Comparison of ENCODE assay signal across 19 mouse cellular contexts in the genomic region with DNA sequence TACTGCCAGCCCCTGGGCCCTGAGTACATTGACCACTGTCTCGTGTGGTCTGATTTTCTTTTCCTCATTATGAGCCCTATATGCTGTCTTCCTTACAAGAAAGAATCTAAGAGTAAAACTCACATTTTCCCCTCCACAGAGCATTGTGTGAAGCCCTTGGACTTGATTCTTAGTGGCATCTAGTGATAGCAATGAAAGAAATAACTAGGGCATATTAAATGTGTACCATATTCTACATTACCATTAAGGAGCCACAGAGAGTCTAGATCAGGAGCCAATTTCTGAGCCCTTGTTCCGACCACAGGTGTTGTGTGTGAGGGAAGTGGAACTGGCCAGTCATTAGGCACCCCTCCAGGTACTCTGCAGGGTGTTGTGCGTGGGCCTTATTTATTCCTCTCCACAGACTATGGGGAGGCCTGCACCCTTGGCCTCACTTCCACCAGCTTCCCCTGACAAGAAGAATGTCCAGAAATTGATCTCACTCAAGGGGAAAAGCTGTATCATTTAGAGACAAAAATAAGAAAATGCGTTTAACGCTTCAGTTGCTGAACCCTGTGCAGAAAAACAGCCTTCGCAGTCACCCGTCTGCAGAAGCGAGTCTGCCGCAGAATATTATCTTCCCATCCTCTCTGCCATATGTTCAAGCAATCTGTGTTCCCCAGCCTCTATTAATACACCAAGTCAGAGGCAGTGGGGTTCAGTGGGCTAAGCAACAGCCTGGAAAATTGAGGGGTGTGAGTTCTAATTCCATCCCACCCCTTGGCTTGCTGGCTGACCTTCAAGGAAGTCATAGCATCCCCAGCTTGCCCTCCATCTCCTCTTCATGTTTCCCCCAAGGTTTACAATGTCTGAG.
A peak's percentile ranks its signal among the peaks of the same experiment; 100 is the strongest.
DNase-seq lines count a peak whose midpoint lies in the region; ATAC-seq lines count a peak whose summit lies in the region.
"Had no signal": no experiment of that assay in that cellular context is flagged by ENCODE, and none has a peak within 500 bp of the region (broad histone marks: within the 10 kb centered on the region; RNA-seq: fewer than 3 reads in every experiment).

No protein-coding gene starts in this region.

- H3K27ac ChIP-seq in forebrain, embryonic 13.5 days = no peak overlapping the region
- no peak overlapping the region for H3K27ac ChIP-seq in forebrain, embryonic 11.5 days (ENCODE audit: low read depth, low read length)
- H3K27ac ChIP-seq: embryonic facial prominence, embryonic 10.5 days; liver, embryonic 15.5 days; midbrain, embryonic 10.5 days; stomach, embryonic 15.5 days had no signal

- H3K9me3 ChIP-seq in forebrain, embryonic 13.5 days (replicated peaks) = no peaks in the 10 kb centered on the region
- H3K9me3 ChIP-seq in forebrain, embryonic 11.5 days (ENCODE audit: control insufficient read depth, low read length) = no peaks in the 10 kb centered on the region
- H3K9me3 ChIP-seq: embryonic facial prominence, embryonic 10.5 days; liver, embryonic 15.5 days; midbrain, embryonic 10.5 days; stomach, embryonic 15.5 days had no signal

- no peak overlapping the region for H3K9ac ChIP-seq in forebrain, embryonic 13.5 days
- H3K9ac ChIP-seq in forebrain, embryonic 11.5 days (ENCODE audit: low read length) = no peak overlapping the region
- H3K9ac ChIP-seq: liver, embryonic 15.5 days; stomach, embryonic 15.5 days had no signal

- H3K4me3 ChIP-seq in forebrain, embryonic 13.5 days = no peak overlapping the region
- H3K4me3 ChIP-seq in forebrain, embryonic 11.5 days (ENCODE audit: low read depth, low read length) = no peak overlapping the region
- H3K4me3 ChIP-seq: embryonic facial prominence, embryonic 10.5 days; liver, embryonic 15.5 days; midbrain, embryonic 10.5 days; myocyte; stomach, embryonic 15.5 days had no signal

- no peaks in the 10 kb centered on the region for H3K36me3 ChIP-seq in forebrain, embryonic 13.5 days (ENCODE audit: poor library complexity, severe bottlenecking)
- no peaks in the 10 kb centered on the region for H3K36me3 ChIP-seq in forebrain, embryonic 11.5 days (ENCODE audit: control insufficient read depth, insufficient read depth, low read length)
- H3K36me3 ChIP-seq: embryonic facial prominence, embryonic 10.5 days; liver, embryonic 15.5 days; midbrain, embryonic 10.5 days; stomach, embryonic 15.5 days had no signal

- 76% methylated on average over 9 of the region's 9 CpGs for WGBS in forebrain, embryonic 13.5 days
- 86% methylated on average over 9 of the region's 9 CpGs for WGBS in forebrain, embryonic 11.5 days

- no peaks in the 10 kb centered on the region for H3K27me3 ChIP-seq in forebrain, embryonic 13.5 days
- H3K27me3 ChIP-seq in forebrain, embryonic 11.5 days (ENCODE audit: control insufficient read depth, insufficient read depth, low read length) = no peaks in the 10 kb centered on the region
- H3K27me3 ChIP-seq: liver, embryonic 15.5 days; stomach, embryonic 15.5 days had no signal

- ATAC-seq in forebrain, embryonic 13.5 days = peak; percentile 61; the same call in 1 of the 2 replicates
- no peak for ATAC-seq in forebrain, embryonic 11.5 days (replicated peaks; ENCODE audit: low FRiP score)
- no peak for ATAC-seq in inflammation-experienced regulatory T-cells, adult 6 months

- peaks cover 6% of the 10 kb centered on the region; the same call in 1 of the 2 replicates for H3K4me1 ChIP-seq in forebrain, embryonic 13.5 days
- H3K4me1 ChIP-seq in forebrain, embryonic 11.5 days (replicated peaks; ENCODE audit: control insufficient read depth, insufficient read depth, low read length) = no peaks in the 10 kb centered on the region
- H3K4me1 ChIP-seq: liver, embryonic 15.5 days; stomach, embryonic 15.5 days had no signal

- intact Hi-C loops in left cerebral cortex, postnatal 4 days (cut with DNase I) = no loop called here

- DNase-seq in forebrain, embryonic 11.5 days (ENCODE audit: low spot score) = no peak
- peak; percentile 46 for DNase-seq in left cerebral cortex, postnatal 4 days
- DNase-seq in left cerebral cortex, adult 18-20 months (ENCODE audit: low spot score in 2 of 2) = no peak
- DNase-seq in cerebellum, postnatal 10 days = peak; percentile 93 to 95
- peak; percentile 34 to 75 for DNase-seq in layer of hippocampus, postnatal 14 days (ENCODE audit: low spot score in 2 of 2)
- DNase-seq in adipocyte (ENCODE audit: low spot score) = no peak
- DNase-seq: adrenal gland, adult 8-10 months; gastrocnemius, postnatal 14 days; heart, postnatal 4 days; kidney, adult 18-20 months; thymus, postnatal 14 days had no signal

- no peak overlapping the region for H3K4me2 ChIP-seq in forebrain, embryonic 13.5 days
- no peak overlapping the region for H3K4me2 ChIP-seq in forebrain, embryonic 11.5 days (ENCODE audit: low read depth, low read length, severe bottlenecking)
- H3K4me2 ChIP-seq: heart, embryonic 11.5 days; liver, embryonic 15.5 days; stomach, embryonic 15.5 days had no signal

Comparison
In these comparisons a context has a peak if more than half of its experiments do, and no peak if none do; other contexts are left out.
1. DNase-seq: peak in left cerebral cortex, postnatal 4 days (single experiment), cerebellum, postnatal 10 days (2 of 2) and layer of hippocampus, postnatal 14 days (2 of 2); none in forebrain, embryonic 11.5 days (single experiment), left cerebral cortex, adult 18-20 months (0 of 2) and adipocyte (single experiment).